Mouse (Mus musculus): Measurements from ENCODE around the gene Frmd4a. TPM values are rescaled to one million over a fixed set of nuclear protein-coding genes. Genes with fewer than 3 reads are reported as not detected.

Frmd4a gene
- total and polyA plus RNA-seq, 2 experiments from 2014 or later = 42.5 to 60.2 TPM

DNA sequence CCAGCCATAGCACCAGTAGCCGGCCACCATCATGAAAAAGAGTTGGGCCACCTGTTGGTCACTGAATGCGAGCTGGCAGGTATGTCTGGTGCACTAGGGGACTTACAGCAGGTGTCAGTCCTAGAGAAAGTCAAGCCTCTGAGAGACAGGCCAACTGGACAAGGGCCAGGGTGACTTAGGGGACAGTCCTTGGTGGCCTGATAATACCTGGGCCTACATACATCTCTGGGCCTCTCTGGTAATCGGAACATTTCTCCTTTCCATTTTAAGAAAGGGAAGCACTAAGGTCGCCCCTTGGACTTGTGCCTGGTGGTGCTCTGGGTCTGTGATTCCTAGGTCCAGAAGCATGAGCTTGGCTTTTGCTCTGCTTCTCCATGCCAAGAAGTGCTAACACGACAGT lies 459.1 kb downstream of the Frmd4a start:
- TF ChIP-seq CTCF (IDR thresholded peaks at IDR 0.05) = no peak
- no peak overlapping the region for H3K4me3 ChIP-seq (ENCODE audit: low read depth, low read length)
- H3K4me1 ChIP-seq (ENCODE audit: insufficient read depth, low read length) = no peaks in the 10 kb centered on the region
- H3K4me2 ChIP-seq (ENCODE audit: low read depth, low read length, poor library complexity, severe bottlenecking) = no peak overlapping the region
- 91% methylated on average over 5 of the region's 5 CpGs for WGBS
- H3K27ac ChIP-seq (ENCODE audit: low read depth, low read length) = no peak overlapping the region
- no peak overlapping the region for H3K9ac ChIP-seq (replicated peaks; ENCODE audit: low read length, poor library complexity, severe bottlenecking)
- no peaks in the 10 kb centered on the region for H3K27me3 ChIP-seq (ENCODE audit: insufficient read depth, low read length)
- H3K9me3 ChIP-seq (ENCODE audit: low read length) = no peaks in the 10 kb centered on the region
- DNase-seq (ENCODE audit: low spot score) = no peak
- peaks cover 8% of the 10 kb centered on the region; the same call in 1 of the 2 replicates for H3K36me3 ChIP-seq (ENCODE audit: insufficient read depth, low read length)
- no peak for ATAC-seq (ENCODE audit: low FRiP score)

DNA sequence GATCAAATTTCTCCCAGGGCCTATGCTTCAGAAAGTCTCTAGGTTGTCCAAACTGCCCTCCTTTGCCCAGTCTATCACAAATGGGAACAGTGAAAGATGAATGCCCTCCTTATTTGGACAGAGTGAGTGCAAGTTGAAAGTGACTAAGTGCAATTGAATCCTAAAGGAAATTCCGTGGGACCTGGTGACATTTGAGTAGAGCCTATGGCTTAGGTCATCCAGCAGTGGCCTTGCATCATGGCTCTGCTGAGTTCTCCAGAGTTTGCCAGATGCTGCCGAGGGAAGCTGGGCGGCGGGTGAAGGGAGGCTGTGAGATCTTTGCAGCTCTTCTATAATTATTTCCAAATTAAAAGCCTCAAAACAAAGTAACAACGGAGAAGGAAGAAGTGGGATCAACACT lies 459.8 kb downstream of the Frmd4a start:
- Histone ChIP-seq H3K9ac (replicated peaks; ENCODE audit: low read length, poor library complexity, severe bottlenecking) (no peak overlapping the region), H3K36me3 (ENCODE audit: insufficient read depth, low read length) (peaks cover 8% of the 10 kb centered on the region; the same call in 1 of the 2 replicates), H3K27ac (ENCODE audit: low read depth, low read length) (no peak overlapping the region), H3K4me2 (ENCODE audit: low read depth, low read length, poor library complexity, severe bottlenecking) (no peak overlapping the region), H3K27me3 (ENCODE audit: insufficient read depth, low read length) (no peaks in the 10 kb centered on the region), H3K4me1 (ENCODE audit: insufficient read depth, low read length) (no peaks in the 10 kb centered on the region), H3K9me3 (ENCODE audit: low read length) (no peaks in the 10 kb centered on the region), H3K4me3 (ENCODE audit: low read depth, low read length) (no peak overlapping the region)
- DNase-seq (ENCODE audit: low spot score) (no peak), ATAC-seq (ENCODE audit: low FRiP score) (no peak)
- TF ChIP-seq CTCF (IDR thresholded peaks at IDR 0.05) = no peak
- 81% methylated on average over 5 of the region's 5 CpGs for WGBS

DNA sequence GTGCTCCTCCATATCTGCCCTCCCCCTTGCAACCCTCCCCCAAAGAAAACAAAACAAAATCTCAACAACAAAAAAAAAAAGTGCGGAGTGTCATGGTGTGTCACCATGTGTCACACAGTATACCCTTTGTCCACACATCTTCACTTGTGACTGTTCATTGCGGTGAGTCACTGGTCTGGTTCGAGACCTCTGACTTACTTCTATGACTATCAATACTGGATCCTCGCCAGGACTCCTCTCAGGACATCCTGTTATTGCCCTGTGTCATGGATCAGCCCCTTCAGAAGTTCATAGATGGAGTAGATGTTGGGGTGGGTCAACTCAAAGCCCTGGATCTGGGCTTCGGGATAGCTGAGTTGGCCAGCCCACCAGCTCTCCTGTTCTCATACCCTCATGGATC lies 462.7 kb downstream of the Frmd4a start:
- no peaks in the 10 kb centered on the region for H3K27me3 ChIP-seq (ENCODE audit: insufficient read depth, low read length)
- ATAC-seq (ENCODE audit: low FRiP score) (peak; percentile 35; the same call in 1 of the 2 replicates), DNase-seq (ENCODE audit: low spot score) (no peak)
- no peak overlapping the region for H3K4me3 ChIP-seq (ENCODE audit: low read depth, low read length)
- H3K36me3 ChIP-seq (ENCODE audit: insufficient read depth, low read length) = peaks cover 18% of the 10 kb centered on the region
- H3K9me3 ChIP-seq (ENCODE audit: low read length) = no peaks in the 10 kb centered on the region
- H3K4me2 ChIP-seq (ENCODE audit: low read depth, low read length, poor library complexity, severe bottlenecking) = no peak overlapping the region
- no peaks in the 10 kb centered on the region for H3K4me1 ChIP-seq (ENCODE audit: insufficient read depth, low read length)
- no peak for TF ChIP-seq CTCF (IDR thresholded peaks at IDR 0.05)
- no peak overlapping the region for H3K9ac ChIP-seq (replicated peaks; ENCODE audit: low read length, poor library complexity, severe bottlenecking)
- 93% methylated on average over 5 of the region's 5 CpGs for WGBS
- H3K27ac ChIP-seq (ENCODE audit: low read depth, low read length) = no peak overlapping the region

DNA sequence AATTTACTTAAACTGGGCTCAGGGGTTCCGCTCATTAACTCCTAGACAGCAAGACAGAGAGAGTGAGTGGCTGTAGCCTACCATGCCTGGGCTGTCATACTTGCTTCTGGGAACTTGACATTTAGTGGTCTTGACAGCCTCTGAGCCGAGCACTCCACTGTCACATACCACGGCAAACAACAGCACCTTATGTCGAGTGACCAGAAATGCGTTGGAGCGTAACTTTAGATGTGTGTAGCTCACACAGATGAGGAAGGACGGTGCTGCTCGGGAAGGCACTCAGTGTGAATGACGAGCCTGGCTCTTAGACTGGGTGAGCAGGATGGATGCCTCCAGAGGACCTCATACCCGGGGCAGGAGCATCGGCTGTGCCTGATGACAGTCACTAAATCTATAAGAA lies 463.6 kb downstream of the Frmd4a start:
- no peak for ATAC-seq (ENCODE audit: low FRiP score)
- no peak overlapping the region for H3K4me2 ChIP-seq (ENCODE audit: low read depth, low read length, poor library complexity, severe bottlenecking)
- no peak overlapping the region for H3K27ac ChIP-seq (ENCODE audit: low read depth, low read length)

DNA sequence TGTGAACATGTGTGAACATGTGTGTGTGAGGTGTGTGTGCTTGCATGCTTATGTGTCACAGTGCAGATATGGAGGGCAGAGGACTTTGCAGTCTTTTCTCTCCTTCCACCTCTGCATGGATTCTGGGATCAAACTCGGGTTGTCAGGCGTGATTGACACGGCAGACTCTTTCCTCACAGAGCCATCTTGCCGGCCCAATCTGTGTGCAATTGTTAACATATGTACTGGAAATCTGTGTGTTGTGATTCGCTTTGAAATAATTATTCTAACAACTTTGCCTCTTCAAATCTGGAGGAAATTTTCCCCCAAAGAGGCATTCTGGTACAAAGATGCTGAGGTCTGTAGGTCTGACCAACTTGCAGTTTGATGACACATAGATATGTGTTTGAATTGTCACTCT lies 468.7 kb downstream of the Frmd4a start:
- DNase-seq (ENCODE audit: low spot score) = no peak
- Histone ChIP-seq H3K27ac (ENCODE audit: low read depth, low read length) (no peak overlapping the region), H3K4me1 (ENCODE audit: insufficient read depth, low read length) (peaks cover 7% of the 10 kb centered on the region; the same call in 1 of the 2 replicates), H3K36me3 (ENCODE audit: insufficient read depth, low read length) (peaks cover 17% of the 10 kb centered on the region), H3K4me3 (ENCODE audit: low read depth, low read length) (no peak overlapping the region), H3K9ac (replicated peaks; ENCODE audit: low read length, poor library complexity, severe bottlenecking) (no peak overlapping the region), H3K4me2 (ENCODE audit: low read depth, low read length, poor library complexity, severe bottlenecking) (no peak overlapping the region), H3K27me3 (ENCODE audit: insufficient read depth, low read length) (no peaks in the 10 kb centered on the region), H3K9me3 (ENCODE audit: low read length) (no peaks in the 10 kb centered on the region)
- no peak for ATAC-seq (ENCODE audit: low FRiP score)
- WGBS = 87% methylated on average over 5 of the region's 5 CpGs
- TF ChIP-seq CTCF (IDR thresholded peaks at IDR 0.05) = no peak

More for the DNA sequence above, 463.6 kb downstream of the Frmd4a start:
- peak; percentile 58 for DNase-seq (ENCODE audit: low spot score)
- TF ChIP-seq CTCF (IDR thresholded peaks at IDR 0.05) = no peak
- Histone ChIP-seq H3K9me3 (ENCODE audit: low read length) (no peaks in the 10 kb centered on the region), H3K36me3 (ENCODE audit: insufficient read depth, low read length) (peaks cover 17% of the 10 kb centered on the region), H3K9ac (replicated peaks; ENCODE audit: low read length, poor library complexity, severe bottlenecking) (no peak overlapping the region), H3K4me1 (ENCODE audit: insufficient read depth, low read length) (no peaks in the 10 kb centered on the region), H3K4me3 (ENCODE audit: low read depth, low read length) (no peak overlapping the region), H3K27me3 (ENCODE audit: insufficient read depth, low read length) (no peaks in the 10 kb centered on the region)
- WGBS = 43% methylated on average over 11 of the region's 11 CpGs

DNA sequence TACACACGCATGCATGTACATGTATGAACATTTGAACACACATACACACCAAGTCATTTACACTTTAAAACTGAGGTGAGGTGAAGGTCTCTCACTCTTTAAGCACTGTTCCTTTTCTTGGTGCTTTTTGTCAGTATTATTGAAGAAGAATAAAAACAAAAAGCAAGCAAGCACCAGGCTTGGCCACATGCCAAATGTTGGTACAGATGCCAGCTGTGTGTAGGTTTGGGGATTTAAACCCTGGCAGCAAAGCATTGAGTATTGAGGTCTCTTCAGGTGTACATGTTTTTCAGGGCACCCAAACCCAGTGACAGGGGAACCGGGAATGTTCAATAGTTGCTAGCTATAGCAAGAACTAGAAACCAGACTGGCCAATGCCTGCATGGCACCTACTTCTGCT lies 469.8 kb downstream of the Frmd4a start:
- Histone ChIP-seq H3K4me3 (ENCODE audit: low read depth, low read length) (no peak overlapping the region), H3K36me3 (ENCODE audit: insufficient read depth, low read length) (peaks cover 17% of the 10 kb centered on the region), H3K4me2 (ENCODE audit: low read depth, low read length, poor library complexity, severe bottlenecking) (no peak overlapping the region), H3K27ac (ENCODE audit: low read depth, low read length) (no peak overlapping the region; the same call in 1 of the 2 replicates), H3K4me1 (ENCODE audit: insufficient read depth, low read length) (peaks cover 8% of the 10 kb centered on the region; the same call in 1 of the 2 replicates), H3K27me3 (ENCODE audit: insufficient read depth, low read length) (no peaks in the 10 kb centered on the region), H3K9me3 (ENCODE audit: low read length) (no peaks in the 10 kb centered on the region), H3K9ac (replicated peaks; ENCODE audit: low read length, poor library complexity, severe bottlenecking) (no peak overlapping the region)
- no peak for TF ChIP-seq CTCF (IDR thresholded peaks at IDR 0.05)
- WGBS = 87% methylated on average over 2 of the region's 2 CpGs
- no peak for DNase-seq (ENCODE audit: low spot score)
- no peak for ATAC-seq (ENCODE audit: low FRiP score)

All from midbrain, postnatal 0 days (tissue).